Mouse (Mus musculus) liver, adult 2 months (tissue): Measurements from ENCODE around the gene C5ar2.

Experiments
- CTCF ChIP-seq: fragments of 200-500 bp; IDR thresholded peaks from 2 replicates; pipeline ENCODE4 v1.5.1; 2011; ENCODE audit warnings: low read depth, low read length, control low read depth
- POLR2A ChIP-seq: fragments of 200-500 bp; IDR thresholded peaks from 2 replicates; pipeline ENCODE4 v1.6.1; 2011; ENCODE audit warnings: low read length, control low read depth; ENCODE audit not compliant: insufficient read depth; ENCODE audit errors: extremely low read depth

DNA sequence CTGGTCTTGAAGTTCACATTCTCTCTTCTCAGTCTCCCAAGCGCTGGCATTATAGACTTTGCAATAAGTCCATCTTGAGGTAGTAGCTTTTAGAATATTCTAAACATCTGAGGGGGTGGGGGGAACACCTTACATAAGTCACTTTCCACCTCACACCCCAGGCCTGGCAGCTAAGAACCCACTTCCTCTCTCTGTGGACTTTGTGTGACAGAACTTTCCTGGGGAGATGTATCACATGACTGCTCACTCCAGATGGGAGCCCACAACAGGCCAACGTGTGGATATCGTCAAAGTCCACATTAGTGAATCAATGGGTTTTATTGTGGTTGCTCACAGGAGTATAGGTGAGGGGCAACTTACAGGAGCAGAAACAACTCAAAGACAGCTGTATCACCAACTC, 50.3 kb downstream of the C5ar2 start:
- no peak for TF ChIP-seq CTCF
- TF ChIP-seq POLR2A: no peak
